Mouse (Mus musculus) embryonic facial prominence, embryonic 12.5 days (tissue): ENCODE measurements around the gene Ggps1. TPM values are rescaled to one million over a fixed set of nuclear protein-coding genes. Genes with fewer than 3 reads are reported as not detected.
"Not testable (repeated sequence)": the region's sequence is repeated elsewhere in the genome, so short reads cannot be mapped to it uniquely, and the experiment has no call there.

Experiments
- ATAC-seq: fragments of 200-750 bp; cut with Nextera tagmentation; 2 replicates; pipeline ENCODE4 v1.8.0; 2017; ENCODE audit not compliant: insufficient number of reproducible peaks, insufficient read depth, low FRiP score, low TSS enrichment
- H3K27ac ChIP-seq: fragments of 300-500 bp; sonication (generic); 2 replicates; pipeline ENCODE4 v1.5.1; 2016; ENCODE audit warnings: mild to moderate bottlenecking
- H3K27me3 ChIP-seq: fragments of 300-500 bp; sonication (generic); 2 replicates; pipeline ENCODE4 v1.6.1; 2016; ENCODE audit warnings: mild to moderate bottlenecking, moderate library complexity
- H3K36me3 ChIP-seq: fragments of 300-500 bp; sonication (generic); 2 replicates; pipeline ENCODE4 v1.6.1; 2016; ENCODE audit warnings: mild to moderate bottlenecking
- H3K4me1 ChIP-seq: fragments of 300-500 bp; sonication (generic); 2 replicates; pipeline ENCODE4 v1.6.1; 2016
- H3K4me2 ChIP-seq: fragments of 300-500 bp; sonication (generic); replicated peaks from 2 replicates; pipeline ENCODE4 v1.6.1; 2016; ENCODE audit warnings: mild to moderate bottlenecking, moderate library complexity
- H3K4me3 ChIP-seq: fragments of 300-500 bp; sonication (generic); 2 replicates; pipeline ENCODE4 v1.5.1; 2016; ENCODE audit warnings: mild to moderate bottlenecking
- H3K9ac ChIP-seq: fragments of 300-500 bp; sonication (generic); 2 replicates; pipeline ENCODE4 v1.6.1; 2016; ENCODE audit warnings: mild to moderate bottlenecking, moderate library complexity
- H3K9me3 ChIP-seq: fragments of 300-500 bp; sonication (generic); 2 replicates; pipeline ENCODE4 v1.6.1; 2016; ENCODE audit warnings: mild to moderate bottlenecking, moderate library complexity
- WGBS: fragments of 180-500 bp; shearing (Covaris S2); methylation state at CpG from one replicate; pipeline ENCODE4 v1.1.7; 2016; 5-methylcytosine and 5-hydroxymethylcytosine counted together
- polyA plus RNA-seq: library from polyadenylated mRNA; unstranded; fragments of >200 nt; fragmentation: Nextera tagmentation; extraction: Ambion mirVana; gene quantifications from 2 replicates; pipeline ENCODE4 v1.2.1, GENCODE M21; 2016

Ggps1 gene
- polyA plus RNA-seq, 1 experiment from 2014 or later: 64.0 TPM

GRCm38 (mm10) chr13:14035875-14036630 is 27.2 kb downstream of the Ggps1 start:
- 93% methylated on average over 11 of the region's 11 CpGs for WGBS
- no peaks in the 10 kb centered on the region for H3K27me3 ChIP-seq
- no peak overlapping the region for H3K27ac ChIP-seq
- no peaks in the 10 kb centered on the region for H3K9me3 ChIP-seq
- no peak for ATAC-seq
- H3K9ac ChIP-seq: no peak overlapping the region
- H3K4me1 ChIP-seq: peaks cover 14% of the 10 kb centered on the region
- H3K36me3 ChIP-seq: no peaks in the 10 kb centered on the region
- H3K4me2 ChIP-seq: no peak overlapping the region
- H3K4me3 ChIP-seq: no peak overlapping the region

- not testable (repeated sequence) for H3K9me3 ChIP-seq, H3K4me2 ChIP-seq, H3K36me3 ChIP-seq, H3K9ac ChIP-seq, ATAC-seq, H3K27ac ChIP-seq, H3K27me3 ChIP-seq, H3K4me3 ChIP-seq
- peaks cover 12% of the 10 kb centered on the region for H3K4me1 ChIP-seq
- WGBS: 97% methylated on average over 3 of the region's 3 CpGs
Observed at GRCm38 (mm10) chr13:14035352-14035751, 27.9 kb downstream of the Ggps1 start.

GRCm38 (mm10) chr13:14034073-14034348 is 29.3 kb downstream of the Ggps1 start:
- Histone ChIP-seq H3K4me2 (no peak overlapping the region), H3K4me3 (no peak overlapping the region), H3K27me3 (no peaks in the 10 kb centered on the region), H3K9me3 (no peaks in the 10 kb centered on the region), H3K4me1 (peaks cover 7% of the 10 kb centered on the region; the same call in 1 of the 2 replicates), H3K36me3 (peaks cover 2% of the 10 kb centered on the region; the same call in 1 of the 2 replicates), H3K9ac (no peak overlapping the region), H3K27ac (no peak overlapping the region)
- no peak for ATAC-seq

GRCm38 (mm10) chr13:14033309-14034072 is 29.8 kb downstream of the Ggps1 start:
- H3K27ac ChIP-seq: no peak overlapping the region
- WGBS: 86% methylated on average over 5 of the region's 5 CpGs
- H3K27me3 ChIP-seq: no peaks in the 10 kb centered on the region
- no peak overlapping the region for H3K9ac ChIP-seq
- peaks cover 4% of the 10 kb centered on the region; the same call in 1 of the 2 replicates for H3K4me1 ChIP-seq
- H3K36me3 ChIP-seq: peaks cover 5% of the 10 kb centered on the region; the same call in 1 of the 2 replicates
- ATAC-seq: no peak
- no peaks in the 10 kb centered on the region for H3K9me3 ChIP-seq
- no peak overlapping the region for H3K4me2 ChIP-seq
- H3K4me3 ChIP-seq: no peak overlapping the region

GRCm38 (mm10) chr13:14026154-14026820 is 37.0 kb downstream of the Ggps1 start:
- H3K9me3 ChIP-seq: no peaks in the 10 kb centered on the region
- H3K27ac ChIP-seq: no peak overlapping the region
- no peak for ATAC-seq
- no peaks in the 10 kb centered on the region for H3K4me1 ChIP-seq
- no peak overlapping the region for H3K9ac ChIP-seq
- 92% methylated on average over 6 of the region's 6 CpGs for WGBS
- no peak overlapping the region for H3K4me3 ChIP-seq
- peaks cover 25% of the 10 kb centered on the region for H3K36me3 ChIP-seq
- H3K4me2 ChIP-seq: no peak overlapping the region
- no peaks in the 10 kb centered on the region for H3K27me3 ChIP-seq

GRCm38 (mm10) chr13:14025554-14025953 is 37.7 kb downstream of the Ggps1 start:
- H3K9ac ChIP-seq: no peak overlapping the region
- H3K9me3 ChIP-seq: no peaks in the 10 kb centered on the region
- no peak for ATAC-seq
- H3K27ac ChIP-seq: no peak overlapping the region
- H3K27me3 ChIP-seq: no peaks in the 10 kb centered on the region
- 92% methylated on average over 6 of the region's 6 CpGs for WGBS
- H3K36me3 ChIP-seq: peaks cover 25% of the 10 kb centered on the region
- H3K4me1 ChIP-seq: no peaks in the 10 kb centered on the region
- H3K4me2 ChIP-seq: no peak overlapping the region
- H3K4me3 ChIP-seq: no peak overlapping the region

- 79% methylated on average over 11 of the region's 12 CpGs for WGBS
- H3K27me3 ChIP-seq, H3K4me1 ChIP-seq, H3K4me3 ChIP-seq, H3K9ac ChIP-seq, H3K27ac ChIP-seq, H3K9me3 ChIP-seq, H3K4me2 ChIP-seq, ATAC-seq: not testable (repeated sequence)
- peaks cover 18% of the 10 kb centered on the region; the same call in 1 of the 2 replicates for H3K36me3 ChIP-seq
Observed at GRCm38 (mm10) chr13:14021417-14021816, 41.9 kb downstream of the Ggps1 start.

GRCm38 (mm10) chr13:14018852-14019251 is 44.4 kb downstream of the Ggps1 start:
- Histone ChIP-seq H3K9ac (no peak overlapping the region), H3K4me2 (no peak overlapping the region), H3K27me3 (no peaks in the 10 kb centered on the region), H3K36me3 (peaks cover 29% of the 10 kb centered on the region), H3K27ac (no peak overlapping the region), H3K9me3 (no peaks in the 10 kb centered on the region), H3K4me3 (no peak overlapping the region), H3K4me1 (no peaks in the 10 kb centered on the region)
- no peak for ATAC-seq
- WGBS: 92% methylated on average over 3 of the region's 3 CpGs

GRCm38 (mm10) chr13:14018283-14018682 is 45.0 kb downstream of the Ggps1 start:
- no peaks in the 10 kb centered on the region for H3K4me1 ChIP-seq

GRCm38 (mm10) chr13:14015609-14016008 is 47.7 kb downstream of the Ggps1 start:
- Histone ChIP-seq H3K9ac (no peak overlapping the region), H3K36me3 (peaks cover 53% of the 10 kb centered on the region), H3K27ac (no peak overlapping the region), H3K27me3 (no peaks in the 10 kb centered on the region), H3K9me3 (no peaks in the 10 kb centered on the region), H3K4me3 (no peak overlapping the region), H3K4me2 (no peak overlapping the region), H3K4me1 (no peaks in the 10 kb centered on the region)
- 91% methylated on average over 6 of the region's 6 CpGs for WGBS
- no peak for ATAC-seq

More at GRCm38 (mm10) chr13:14018283-14018682, 45.0 kb downstream of the Ggps1 start:
- H3K4me2 ChIP-seq: no peak overlapping the region
- H3K36me3 ChIP-seq: peaks cover 33% of the 10 kb centered on the region
- no peak for ATAC-seq
- H3K4me3 ChIP-seq: no peak overlapping the region
- H3K27me3 ChIP-seq: no peaks in the 10 kb centered on the region
- H3K27ac ChIP-seq: no peak overlapping the region
- H3K9ac ChIP-seq: no peak overlapping the region
- H3K9me3 ChIP-seq: no peaks in the 10 kb centered on the region

- WGBS: 92% methylated on average over 4 of the region's 4 CpGs
- H3K9ac ChIP-seq: no peak overlapping the region
- peaks cover 50% of the 10 kb centered on the region for H3K36me3 ChIP-seq
- H3K27ac ChIP-seq: no peak overlapping the region
- no peak overlapping the region for H3K4me3 ChIP-seq
- H3K27me3 ChIP-seq: no peaks in the 10 kb centered on the region
- no peaks in the 10 kb centered on the region for H3K4me1 ChIP-seq
- H3K9me3 ChIP-seq: no peaks in the 10 kb centered on the region
- H3K4me2 ChIP-seq: no peak overlapping the region
- no peak for ATAC-seq
Observed at GRCm38 (mm10) chr13:14014540-14014939, 48.7 kb downstream of the Ggps1 start.

- Histone ChIP-seq H3K9ac (no peak overlapping the region), H3K27me3 (no peaks in the 10 kb centered on the region), H3K4me3 (no peak overlapping the region), H3K36me3 (peaks cover 53% of the 10 kb centered on the region), H3K4me1 (no peaks in the 10 kb centered on the region), H3K9me3 (no peaks in the 10 kb centered on the region), H3K27ac (no peak overlapping the region), H3K4me2 (no peak overlapping the region)
- WGBS: 95% methylated on average over 2 of the region's 2 CpGs
- ATAC-seq: no peak
Observed at GRCm38 (mm10) chr13:14014001-14014400, 49.3 kb downstream of the Ggps1 start.
